In the genomic region with DNA sequence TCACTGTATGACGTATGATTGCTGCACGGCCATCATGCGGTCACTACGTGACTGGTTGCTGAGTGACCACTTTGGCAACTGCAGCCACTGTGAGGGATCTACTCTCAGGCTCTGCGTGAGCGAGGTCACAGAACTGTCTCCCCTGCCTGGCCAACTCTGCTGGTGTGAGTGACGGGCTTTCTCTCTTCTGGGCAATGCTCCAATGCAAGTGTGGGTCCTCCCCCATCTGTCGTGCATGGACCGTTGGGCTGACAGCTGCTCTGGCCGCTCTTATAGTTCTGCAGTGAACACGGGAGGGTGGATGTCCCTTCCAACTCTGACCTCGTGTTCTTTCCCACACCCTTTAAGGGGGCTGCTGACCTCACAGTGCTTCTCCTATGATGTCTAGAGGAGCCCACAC, we compare ENCODE assay signal across 10 mouse cellular contexts. TPM values are rescaled to one million over a fixed set of nuclear protein-coding genes. Genes with fewer than 3 reads are reported as not detected.
A peak's percentile ranks its signal among the peaks of the same experiment; 100 is the strongest.
DNase-seq lines count a peak whose midpoint lies in the region; ATAC-seq lines count a peak whose summit lies in the region.
"Had no signal": no experiment of that assay in that cellular context is flagged by ENCODE, and none has a peak within 500 bp of the region (broad histone marks: within the 10 kb centered on the region; RNA-seq: fewer than 3 reads in every experiment).

No protein-coding gene starts in this region.

- no peak overlapping the region for H3K4me3 ChIP-seq in hindbrain, embryonic 10.5 days
- H3K4me3 ChIP-seq in hindbrain, embryonic 11.5 days (ENCODE audit: low read depth, low read length): no peak overlapping the region
- H3K4me3 ChIP-seq in embryonic facial prominence, embryonic 15.5 days (replicated peaks): no peak overlapping the region
- H3K4me3 ChIP-seq in liver, embryonic 12.5 days: no peak overlapping the region
- H3K4me3 ChIP-seq: erythroblast, embryonic 14.5 days had no signal

- no peak overlapping the region for H3K4me2 ChIP-seq in hindbrain, embryonic 11.5 days (replicated peaks; ENCODE audit: low read depth, low read length)
- no peak overlapping the region for H3K4me2 ChIP-seq in embryonic facial prominence, embryonic 15.5 days (replicated peaks)
- no peak overlapping the region for H3K4me2 ChIP-seq in liver, embryonic 12.5 days

- no peak overlapping the region for H3K9ac ChIP-seq in hindbrain, embryonic 11.5 days (ENCODE audit: low read depth, low read length)
- no peak overlapping the region for H3K9ac ChIP-seq in embryonic facial prominence, embryonic 15.5 days
- H3K9ac ChIP-seq in liver, embryonic 12.5 days: peak overlapping the region; percentile 25; the same call in 1 of the 2 replicates

- no peak for ATAC-seq in hindbrain, embryonic 11.5 days (ENCODE audit: low FRiP score)
- peak; percentile 30; the same call in 1 of the 2 replicates for ATAC-seq in embryonic facial prominence, embryonic 15.5 days (ENCODE audit: insufficient number of reproducible peaks, low FRiP score, low TSS enrichment, low read depth)
- ATAC-seq in liver, embryonic 12.5 days: no peak
- ATAC-seq in cerebellum, adult (ENCODE audit: insufficient number of reproducible peaks, low FRiP score, low TSS enrichment): no peak

- H3K9me3 ChIP-seq in hindbrain, embryonic 10.5 days: no peaks in the 10 kb centered on the region
- no peaks in the 10 kb centered on the region for H3K9me3 ChIP-seq in hindbrain, embryonic 11.5 days (ENCODE audit: control insufficient read depth, low read length)
- no peaks in the 10 kb centered on the region for H3K9me3 ChIP-seq in embryonic facial prominence, embryonic 15.5 days (replicated peaks)
- no peaks in the 10 kb centered on the region for H3K9me3 ChIP-seq in liver, embryonic 12.5 days (replicated peaks)
- H3K9me3 ChIP-seq: G1E had no signal

- peaks cover 73% of the 10 kb centered on the region for H3K4me1 ChIP-seq in hindbrain, embryonic 10.5 days (replicated peaks)
- no peaks in the 10 kb centered on the region for H3K4me1 ChIP-seq in hindbrain, embryonic 11.5 days (replicated peaks; ENCODE audit: control insufficient read depth, insufficient read depth, low read length)
- peaks cover 16% of the 10 kb centered on the region; the same call in 1 of the 2 replicates for H3K4me1 ChIP-seq in embryonic facial prominence, embryonic 15.5 days
- H3K4me1 ChIP-seq in liver, embryonic 12.5 days: peaks cover 89% of the 10 kb centered on the region

- no peaks in the 10 kb centered on the region for H3K36me3 ChIP-seq in hindbrain, embryonic 10.5 days
- H3K36me3 ChIP-seq in hindbrain, embryonic 11.5 days (ENCODE audit: control insufficient read depth, insufficient read depth, low read length): no peaks in the 10 kb centered on the region
- H3K36me3 ChIP-seq in embryonic facial prominence, embryonic 15.5 days: no peaks in the 10 kb centered on the region
- no peaks in the 10 kb centered on the region for H3K36me3 ChIP-seq in liver, embryonic 12.5 days

- peak overlapping the region; percentile 79 for H3K27ac ChIP-seq in hindbrain, embryonic 10.5 days
- H3K27ac ChIP-seq in hindbrain, embryonic 11.5 days (ENCODE audit: low read depth, low read length): no peak overlapping the region
- H3K27ac ChIP-seq in embryonic facial prominence, embryonic 15.5 days (replicated peaks): peak overlapping the region; percentile 56
- H3K27ac ChIP-seq in liver, embryonic 12.5 days: peak overlapping the region; percentile 54; the same call in 1 of the 2 replicates

- DNase-seq in hindbrain, embryonic 10.5 days (ENCODE audit: low spot score): no peak
- no peak for DNase-seq in hindbrain, embryonic 11.5 days (ENCODE audit: low spot score)
- DNase-seq in heart, postnatal 25 days (ENCODE audit: low spot score): peak; percentile 49
- DNase-seq in retina, postnatal 7 days (ENCODE audit: low read depth, low spot score): peak; percentile 55
- DNase-seq in spleen, postnatal 10 days (ENCODE audit: low spot score in 2 of 2): no peak

- H3K27me3 ChIP-seq in hindbrain, embryonic 10.5 days (ENCODE audit: insufficient read depth, poor library complexity, severe bottlenecking): no peaks in the 10 kb centered on the region
- no peaks in the 10 kb centered on the region for H3K27me3 ChIP-seq in hindbrain, embryonic 11.5 days (ENCODE audit: control insufficient read depth, insufficient read depth, low read length)
- H3K27me3 ChIP-seq in embryonic facial prominence, embryonic 15.5 days: no peaks in the 10 kb centered on the region
- no peaks in the 10 kb centered on the region for H3K27me3 ChIP-seq in liver, embryonic 12.5 days (replicated peaks)

- intact Hi-C loops in heart, postnatal 25 days (cut with DNase I): no loop called here

- WGBS in hindbrain, embryonic 10.5 days: 72% methylated on average over 12 of the region's 12 CpGs
- WGBS in hindbrain, embryonic 11.5 days: 62% methylated on average over 12 of the region's 12 CpGs
- whole genome bisulfite sequencing in embryonic facial prominence, embryonic 15.5 days: 63% methylated on average over 12 of the region's 12 CpGs
- 53% methylated on average over 12 of the region's 12 CpGs for WGBS in liver, embryonic 12.5 days (ENCODE audit: insufficient replicate concordance)

RNA-seq across cellular contexts. Expression of gene Egfl7, which starts 6.4 kb away (rescaled TPM):
- 78.3 and 101 TPM in 2 replicates for polyA plus RNA-seq in hindbrain, embryonic 10.5 days (2016; fragmentation: Nextera tagmentation; extraction: Ambion mirVana)
- 62.7 and 65.2 TPM in 2 replicates for polyA plus RNA-seq in hindbrain, embryonic 11.5 days (2014; fragmentation: Nextera tagmentation; extraction: Ambion mirVana)
- 111 and 125 TPM in 2 replicates for polyA plus RNA-seq in embryonic facial prominence, embryonic 15.5 days (2015; fragmentation: Nextera tagmentation; extraction: Ambion mirVana)
- total RNA-seq in heart, postnatal 25 days (2021): 100 to 1,000 TPM; 149 to 179 TPM
- polyA plus RNA-seq in liver, embryonic 12.5 days (2016; fragmentation: Nextera tagmentation; extraction: Ambion mirVana): 106 and 120 TPM in 2 replicates

RNA-seq across cellular contexts. Expression of gene Gm20532, which starts 13.0 kb away (rescaled TPM):
- not detected in 2 replicates for polyA plus RNA-seq in hindbrain, embryonic 10.5 days (2016; fragmentation: Nextera tagmentation; extraction: Ambion mirVana)
- polyA plus RNA-seq in hindbrain, embryonic 11.5 days (2014; fragmentation: Nextera tagmentation; extraction: Ambion mirVana): not detected in 2 replicates
- polyA plus RNA-seq in embryonic facial prominence, embryonic 15.5 days (2015; fragmentation: Nextera tagmentation; extraction: Ambion mirVana): not detected in 2 replicates
- not detected for total RNA-seq in heart, postnatal 25 days (2021)
- polyA plus RNA-seq in liver, embryonic 12.5 days (2016; fragmentation: Nextera tagmentation; extraction: Ambion mirVana): not detected in 2 replicates
- total RNA-seq: G1E had no signal
- polyA plus RNA-seq: erythroblast, embryonic 14.5 days; G1E had no signal

RNA-seq across cellular contexts. Expression of gene Agpat2, which starts 30.8 kb away (rescaled TPM):
- polyA plus RNA-seq in hindbrain, embryonic 10.5 days (2016; fragmentation: Nextera tagmentation; extraction: Ambion mirVana): 12.3 and 13.5 TPM in 2 replicates
- polyA plus RNA-seq in hindbrain, embryonic 11.5 days (2014; fragmentation: Nextera tagmentation; extraction: Ambion mirVana): 7.3 and 7.5 TPM in 2 replicates
- polyA plus RNA-seq in embryonic facial prominence, embryonic 15.5 days (2015; fragmentation: Nextera tagmentation; extraction: Ambion mirVana): 31.7 and 32.2 TPM in 2 replicates
- 10 to 100 TPM; 49.7 to 51.6 TPM for total RNA-seq in heart, postnatal 25 days (2021)
- 26.7 and 28.7 TPM in 2 replicates for polyA plus RNA-seq in liver, embryonic 12.5 days (2016; fragmentation: Nextera tagmentation; extraction: Ambion mirVana)

RNA-seq across cellular contexts. Expression of gene Fam69b, which starts 54.9 kb away (rescaled TPM):
- 32.8 and 48.5 TPM in 2 replicates for polyA plus RNA-seq in hindbrain, embryonic 10.5 days (2016; fragmentation: Nextera tagmentation; extraction: Ambion mirVana)
- 38.4 and 45.5 TPM in 2 replicates for polyA plus RNA-seq in hindbrain, embryonic 11.5 days (2014; fragmentation: Nextera tagmentation; extraction: Ambion mirVana)
- 44.0 and 48.6 TPM in 2 replicates for polyA plus RNA-seq in embryonic facial prominence, embryonic 15.5 days (2015; fragmentation: Nextera tagmentation; extraction: Ambion mirVana)
- 10 to 100 TPM; 26.9 to 28.9 TPM for total RNA-seq in heart, postnatal 25 days (2021)
- polyA plus RNA-seq in liver, embryonic 12.5 days (2016; fragmentation: Nextera tagmentation; extraction: Ambion mirVana): 4.6 and 5.5 TPM in 2 replicates
- polyA plus RNA-seq: erythroblast, embryonic 14.5 days; G1E had no signal

RNA-seq across cellular contexts. Expression of gene Notch1, which starts 56.9 kb away (rescaled TPM):
- 39.1 and 46.4 TPM in 2 replicates for polyA plus RNA-seq in hindbrain, embryonic 10.5 days (2016; fragmentation: Nextera tagmentation; extraction: Ambion mirVana)
- polyA plus RNA-seq in hindbrain, embryonic 11.5 days (2014; fragmentation: Nextera tagmentation; extraction: Ambion mirVana): 48.9 and 66.8 TPM in 2 replicates
- 26.0 and 30.3 TPM in 2 replicates for polyA plus RNA-seq in embryonic facial prominence, embryonic 15.5 days (2015; fragmentation: Nextera tagmentation; extraction: Ambion mirVana)
- total RNA-seq in heart, postnatal 25 days (2021): 10 to 100 TPM; 27.5 to 32.3 TPM
- polyA plus RNA-seq in liver, embryonic 12.5 days (2016; fragmentation: Nextera tagmentation; extraction: Ambion mirVana): 4.1 and 4.4 TPM in 2 replicates

Comparison
In these comparisons a context has a peak if more than half of its experiments do, and no peak if none do; other contexts are left out.
1. DNase-seq: peak in heart, postnatal 25 days (single experiment) and retina, postnatal 7 days (single experiment); none in hindbrain, embryonic 10.5 days (single experiment), hindbrain, embryonic 11.5 days (single experiment) and spleen, postnatal 10 days (0 of 2).